Mouse (Mus musculus) cerebellum, postnatal 14 days (tissue): Measurements from ENCODE around the gene Prr23a3.

ENCODE experiments used
- DNase-seq, 2 experiments: peaks; one replicate each; pipeline ENCODE4 v3.0.0; 2021; ENCODE audit warnings: mixed read lengths in 2 of 2

The Prr23a3 gene

DNA sequence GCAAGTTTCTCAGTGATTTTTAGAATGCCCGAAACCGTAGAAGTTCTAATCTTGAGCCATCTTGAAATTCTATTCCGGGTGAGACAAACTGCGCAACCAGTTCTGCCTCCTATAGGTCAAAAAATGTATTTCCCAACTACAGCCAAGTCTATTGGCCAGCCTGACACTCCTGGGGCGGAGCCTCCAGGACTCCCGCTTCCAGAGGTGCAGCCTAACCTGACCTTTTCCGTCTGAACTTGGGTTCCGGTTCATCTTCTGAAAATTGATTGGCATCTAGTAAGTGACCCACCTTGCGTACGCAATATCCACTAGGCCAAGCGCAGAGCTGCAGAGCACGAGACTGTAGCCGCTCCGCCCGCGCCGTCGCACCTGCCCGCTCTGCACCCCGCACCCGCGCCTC lies at the start of gene Prr23a3:
TSS of gene Prr23a3 (plus strand) at position 197 of the 400 bp plus-strand sequence.
- no peak for DNase-seq

DNA sequence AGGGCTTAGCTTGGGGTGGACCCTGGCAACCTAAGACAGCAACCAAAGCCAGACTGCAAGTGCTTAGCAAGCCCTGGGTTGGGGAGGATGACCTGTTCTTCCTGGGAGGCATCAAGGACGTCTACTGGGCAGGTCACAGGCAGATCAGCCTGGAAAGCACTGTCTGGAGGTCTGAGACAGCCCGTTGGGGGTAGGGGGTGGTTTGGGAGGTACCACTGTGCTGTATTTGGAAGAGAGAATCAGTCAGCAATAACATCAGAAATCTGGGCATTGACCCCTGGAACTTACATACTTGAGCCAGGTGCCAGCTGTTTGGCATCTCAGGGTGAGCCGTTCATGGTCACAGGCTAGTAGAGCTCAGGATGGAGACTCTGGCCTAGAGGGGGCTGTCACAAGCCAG lies 48.5 kb upstream of the Prr23a3 start:
- no peak for DNase-seq

DNA sequence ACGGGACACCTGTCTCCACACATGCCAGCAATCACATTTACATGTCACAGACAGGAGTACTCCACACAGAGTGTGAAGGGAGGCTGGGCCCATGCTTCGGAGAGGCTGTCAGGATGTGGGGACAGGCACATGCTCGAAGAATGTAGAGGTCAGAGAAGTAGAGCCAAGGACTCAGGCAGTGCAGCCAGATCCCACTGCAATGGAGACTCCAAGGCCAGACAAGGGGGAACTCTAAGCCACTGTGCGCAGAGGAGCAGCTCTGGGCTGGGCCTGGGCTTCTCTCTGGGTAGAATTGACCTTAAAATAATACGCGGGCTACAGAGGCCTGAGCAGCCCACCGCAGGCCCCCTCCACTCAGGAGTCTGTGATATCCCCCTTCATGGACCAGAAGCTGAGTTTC lies 47.0 kb upstream of the Prr23a3 start:
- DNase-seq, result no peak

DNA sequence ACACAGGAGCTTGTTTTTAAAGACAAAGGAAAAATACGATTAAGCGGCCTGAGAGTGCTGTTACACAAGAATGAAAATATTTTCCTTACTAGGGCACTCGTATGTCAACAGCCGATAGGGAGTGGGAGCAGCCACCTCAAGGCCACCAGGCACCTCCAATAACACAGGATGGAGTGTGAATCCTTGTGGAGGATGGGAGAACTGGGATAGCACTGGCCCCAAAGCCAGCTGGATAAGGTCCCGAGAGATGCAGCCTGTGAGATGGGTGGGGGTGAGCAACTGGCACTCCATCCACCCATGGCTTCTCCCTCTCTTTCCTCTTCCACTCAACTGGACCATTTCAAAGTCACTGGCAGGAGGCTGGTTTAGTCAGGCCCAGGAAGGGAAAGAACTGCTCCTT lies 45.6 kb upstream of the Prr23a3 start:
- DNase-seq, result no peak

DNA sequence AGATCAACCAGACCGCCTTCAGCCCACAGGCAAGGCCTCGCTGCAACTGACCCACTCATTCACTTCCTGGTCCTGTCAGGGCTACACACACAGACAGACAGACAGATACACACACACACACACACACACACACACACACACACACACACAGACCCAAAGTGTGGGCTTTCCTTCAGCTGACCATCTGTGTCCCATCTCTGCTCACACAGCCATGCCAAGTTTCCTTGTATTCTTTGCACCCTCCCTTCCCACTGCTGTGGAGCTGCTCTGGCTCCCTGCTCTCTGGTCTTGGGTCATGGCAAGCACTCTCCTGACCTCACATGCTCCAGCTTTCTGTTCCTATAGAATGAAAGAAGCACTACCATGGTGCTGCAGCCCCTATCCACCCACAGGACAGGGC lies 45.1 kb upstream of the Prr23a3 start:
- DNase-seq, result peak in 1 of 2 experiments; percentile 9

DNA sequence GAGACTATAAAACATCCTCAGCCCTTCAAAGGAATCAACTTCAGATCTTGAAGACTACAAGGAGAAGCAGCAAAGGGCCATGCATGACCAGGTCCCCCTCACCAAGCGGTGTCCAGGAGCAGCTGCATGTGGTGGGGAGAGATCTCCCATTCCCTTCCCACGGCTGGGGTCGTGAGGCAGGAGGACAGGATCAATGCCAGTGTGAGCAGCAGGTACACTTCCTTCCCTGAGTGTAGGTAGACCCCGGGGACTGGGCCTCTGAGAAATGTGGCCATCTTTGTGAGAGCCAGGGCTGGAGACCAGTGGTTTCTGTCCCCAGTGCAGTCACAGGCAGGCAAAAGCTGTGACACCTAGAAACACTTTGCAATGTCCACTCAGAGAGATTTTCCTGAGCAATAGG lies 44.1 kb upstream of the Prr23a3 start:
- no peak for DNase-seq

DNA sequence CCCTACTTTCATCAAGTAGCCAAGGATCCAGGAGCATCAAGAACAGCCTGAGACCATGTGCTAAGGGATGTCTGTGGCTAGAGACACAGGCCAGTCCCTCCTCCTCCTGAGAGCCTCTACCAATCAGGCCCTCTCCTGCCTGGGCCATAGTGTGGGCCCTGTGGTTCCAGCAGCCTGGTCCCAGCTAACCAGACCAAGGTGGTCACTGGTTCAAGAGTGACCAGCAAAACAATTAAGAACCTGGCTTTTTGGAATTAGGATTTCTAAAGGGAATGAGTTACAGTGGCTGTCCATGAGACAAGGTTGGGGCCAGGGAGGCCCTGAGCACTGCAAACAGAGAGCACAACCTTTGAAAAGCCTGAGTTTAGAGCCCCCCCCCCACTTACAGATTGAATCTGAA lies 43.5 kb upstream of the Prr23a3 start:
- no peak for DNase-seq

DNA sequence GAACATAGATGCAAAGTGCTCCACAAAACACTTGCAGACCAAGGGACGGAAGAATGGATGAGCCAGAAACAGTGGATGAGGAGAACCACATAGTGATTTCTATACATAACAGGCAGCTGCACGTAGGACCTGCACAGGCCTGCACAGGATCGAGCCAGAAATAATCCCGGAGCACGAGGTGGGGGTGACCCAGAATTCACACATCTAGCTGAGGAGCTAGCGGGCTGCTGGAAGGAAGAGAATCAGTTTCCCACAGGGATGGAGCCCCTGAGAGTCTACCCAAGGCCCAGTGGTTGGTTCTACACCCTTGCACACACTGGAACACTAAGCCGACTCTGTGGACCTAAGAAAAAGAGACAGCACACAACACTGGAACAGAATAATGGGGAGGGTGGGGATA lies 40.8 kb upstream of the Prr23a3 start:
- DNase-seq, result no peak

DNA sequence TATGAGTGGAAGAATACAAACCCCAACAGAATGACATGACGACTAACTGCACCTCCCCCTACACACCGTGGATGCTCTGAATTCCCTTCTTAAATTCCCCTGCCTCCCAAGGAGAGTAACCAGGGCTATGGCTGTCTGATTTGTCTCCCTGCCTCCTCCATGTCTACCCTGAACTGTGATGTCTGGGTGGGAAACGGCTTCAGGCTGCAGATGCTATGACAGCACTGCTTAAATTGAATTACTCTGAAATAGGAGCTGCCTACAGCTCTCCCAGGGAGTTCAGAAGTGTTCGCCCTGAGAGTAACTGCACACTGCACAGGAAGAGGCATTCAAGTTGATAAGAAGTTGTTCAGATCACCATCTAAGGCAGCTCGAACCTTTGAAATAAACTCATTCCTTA lies 35.1 kb upstream of the Prr23a3 start:
- DNase-seq, result no peak

DNA sequence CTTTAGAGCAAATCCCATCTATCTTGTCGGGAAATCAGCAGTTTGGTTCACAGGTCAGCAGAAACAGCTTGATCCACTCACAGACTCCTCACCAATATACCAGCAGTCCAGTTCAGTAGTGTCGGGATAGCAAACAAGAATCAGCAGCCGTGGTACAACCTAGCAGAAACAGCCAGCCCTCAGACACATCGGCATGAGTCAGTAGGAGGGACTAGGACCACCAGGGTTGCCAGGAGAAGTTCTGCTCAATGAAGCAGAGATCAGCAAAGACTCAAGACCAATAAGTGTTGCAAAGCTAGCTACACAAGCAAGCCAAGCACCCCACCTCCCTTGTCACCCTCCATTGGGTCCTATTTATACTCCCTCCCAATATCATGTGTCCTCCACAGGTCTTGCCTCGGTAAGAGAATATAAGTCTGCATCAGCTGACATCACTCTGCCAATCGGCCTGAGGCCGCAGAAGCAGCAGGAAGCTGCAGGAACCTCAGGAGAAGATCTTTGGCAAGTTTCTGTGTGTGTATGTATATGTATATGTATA lies 27.0 kb upstream of the Prr23a3 start:
- DNase-seq, result no peak

DNA sequence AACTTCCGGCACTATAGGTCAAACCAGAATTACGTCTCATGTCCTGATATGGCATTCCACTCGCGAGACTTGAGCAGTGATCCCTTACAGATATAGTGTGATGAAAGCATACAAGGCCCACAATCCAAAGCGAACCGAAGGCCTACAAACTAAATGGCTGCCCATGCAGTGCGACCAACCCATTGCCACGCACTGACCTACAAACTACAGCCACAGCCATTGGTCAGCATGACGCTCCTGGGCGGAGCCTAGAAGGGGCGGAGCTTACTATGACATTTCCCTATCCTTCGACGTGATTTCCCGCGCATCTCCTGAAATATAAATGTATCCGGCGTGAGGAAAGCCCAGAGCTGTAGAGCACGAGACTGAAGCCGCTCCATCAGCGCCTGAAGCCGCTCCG lies 22.4 kb upstream of the Prr23a3 start, which contains the start of gene Prr23a1:
TSS of gene Prr23a1 (plus strand) at position 387 of the 400 bp plus-strand sequence.
- no peak for DNase-seq

DNA sequence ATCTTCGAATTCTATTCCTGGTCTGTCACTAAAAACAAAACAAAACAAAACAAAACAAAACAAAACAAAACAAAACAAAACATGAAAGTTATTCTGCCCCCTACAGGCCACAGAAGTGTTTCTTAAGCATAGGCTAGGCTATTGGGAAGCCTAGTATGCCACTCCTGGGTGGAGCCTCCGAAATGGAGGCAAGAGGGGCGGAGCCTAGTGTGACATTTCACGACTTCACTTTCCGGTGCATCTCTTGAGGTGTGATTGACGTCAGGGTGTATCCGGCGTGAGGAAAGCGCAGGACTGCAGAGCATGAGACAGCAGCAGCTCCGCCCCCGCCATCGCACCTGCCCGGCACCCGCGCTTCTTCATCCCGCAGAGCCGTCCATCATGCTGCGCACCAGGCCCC lies 8.4 kb upstream of the Prr23a3 start, which contains the start of gene Prr23a2:
TSS of gene Prr23a2 (plus strand) at position 285 of the 400 bp plus-strand sequence.
- no peak for DNase-seq

DNA sequence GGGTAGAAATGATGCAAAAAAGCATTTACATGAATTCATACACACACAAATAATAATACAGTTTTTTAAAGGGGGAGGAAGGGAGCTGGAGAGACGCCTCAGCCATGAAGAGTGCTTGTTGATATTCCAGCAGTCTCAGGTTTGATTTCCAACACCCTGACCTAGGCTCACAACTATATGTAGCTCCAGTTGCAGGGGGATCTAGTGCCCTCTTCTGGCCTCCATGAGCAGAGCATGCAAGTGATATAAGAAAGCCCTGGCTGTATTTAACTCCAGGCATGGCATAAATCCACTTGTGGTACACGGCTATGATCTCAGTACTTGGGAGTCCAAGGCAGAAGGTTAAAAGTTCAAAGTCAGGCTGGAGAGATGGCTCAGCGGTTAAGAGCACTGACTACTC lies 1.1 kb upstream of the Prr23a3 start:
- no peak for DNase-seq

DNA sequence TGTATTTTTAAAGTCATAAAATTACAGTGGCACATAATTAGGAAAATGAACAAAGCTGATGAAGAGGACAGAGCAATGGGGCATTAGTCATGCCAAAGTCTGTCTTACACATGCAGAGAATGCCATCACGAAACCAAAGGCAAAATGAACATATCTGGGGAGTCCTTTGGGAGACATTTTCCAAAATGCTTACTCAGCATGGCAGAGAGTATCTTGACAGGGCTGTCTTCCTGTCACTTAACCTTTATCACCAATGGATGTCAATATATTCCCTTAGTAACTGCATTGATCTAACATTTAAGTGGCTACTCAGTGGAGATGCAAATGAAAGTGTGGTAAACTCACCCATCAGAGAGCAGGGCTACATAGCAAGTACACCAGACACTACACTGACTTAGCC lies 36.9 kb downstream of the Prr23a3 start:
- DNase-seq, result no peak

DNA sequence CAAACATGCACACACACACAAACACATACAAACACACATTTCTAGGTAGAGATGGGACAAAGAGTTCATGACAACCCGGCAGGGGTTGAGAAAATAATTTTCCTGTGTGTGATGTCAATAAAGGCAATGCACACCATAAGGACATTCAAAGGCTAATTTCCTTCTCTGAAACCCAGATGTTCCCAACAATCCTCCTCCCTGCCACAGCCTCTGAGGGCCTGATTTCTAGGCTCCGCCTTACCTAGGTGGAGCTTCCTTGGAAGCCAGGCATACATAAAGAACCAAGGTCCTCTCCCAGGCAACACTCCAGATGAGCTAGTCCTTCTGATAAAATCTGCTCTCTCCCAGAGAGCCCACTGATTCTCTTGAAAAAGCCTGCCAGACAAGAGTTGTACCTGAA lies 38.3 kb downstream of the Prr23a3 start, which contains the start of gene 7420426K07Rik:
TSS of gene 7420426K07Rik (plus strand) at position 301 of the 400 bp plus-strand sequence.
- DNase-seq, result no peak
